Mouse (Mus musculus): ENCODE measurements around the gene Prkca. TPM values are rescaled to one million over a fixed set of nuclear protein-coding genes. Genes with fewer than 3 reads are reported as not detected.
A peak's percentile ranks its signal among the peaks of the same experiment; 100 is the strongest.

Gene Prkca
- total and polyA plus RNA-seq, 3 experiments = 11.6 to 33.4 (median 32.2) TPM

DNA sequence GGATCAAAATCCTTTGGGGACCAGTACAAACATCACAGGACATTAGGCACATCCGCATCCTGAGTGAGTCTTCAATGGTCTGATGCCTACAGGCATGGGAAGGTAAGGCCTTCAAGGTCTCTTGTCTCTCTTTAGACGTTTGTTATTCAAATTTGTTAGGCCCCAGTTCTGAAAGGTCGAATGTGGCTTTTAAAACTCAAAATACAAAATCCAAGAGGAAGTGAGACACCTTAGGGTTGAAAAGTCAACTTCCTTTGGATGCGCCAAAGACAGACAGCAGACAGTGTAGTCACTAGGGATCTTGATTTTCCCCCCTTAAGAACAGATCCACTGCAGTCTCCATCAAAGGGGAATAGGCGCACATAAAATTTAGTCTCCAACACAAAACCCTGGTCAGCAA, 187.6 kb downstream of the Prkca start:
- intact Hi-C loops (cut with DNase I) = no loop called here
- H3K4me1 ChIP-seq (ENCODE audit: control insufficient read depth, insufficient read depth, low read length) = peaks cover 2% of the 10 kb centered on the region
- no peaks in the 10 kb centered on the region for H3K79me2 ChIP-seq (replicated peaks; ENCODE audit: control insufficient read depth, insufficient read depth, low read length)
- no peaks in the 10 kb centered on the region for H3K27me3 ChIP-seq (ENCODE audit: control insufficient read depth, insufficient read depth, low read length)
- no peaks in the 10 kb centered on the region for H3K36me3 ChIP-seq (ENCODE audit: control insufficient read depth, insufficient read depth, low read length)
- no peak for DNase-seq
- H3K9ac ChIP-seq (ENCODE audit: low read depth, low read length) = no peak overlapping the region
- TF ChIP-seq CTCF (IDR thresholded peaks at IDR 0.05) = no peak
- no peak for TF ChIP-seq POLR2A (IDR thresholded peaks at IDR 0.05; ENCODE audit: insufficient read depth, low read depth, low read length)
- no peak for TF ChIP-seq EP300 (IDR thresholded peaks at IDR 0.05; ENCODE audit: insufficient read depth, low read depth, low read length)
- H3K4me3 ChIP-seq = no peak overlapping the region
- WGBS = 80% methylated on average over 5 of the region's 5 CpGs
- no peak overlapping the region for H3K27ac ChIP-seq

DNA sequence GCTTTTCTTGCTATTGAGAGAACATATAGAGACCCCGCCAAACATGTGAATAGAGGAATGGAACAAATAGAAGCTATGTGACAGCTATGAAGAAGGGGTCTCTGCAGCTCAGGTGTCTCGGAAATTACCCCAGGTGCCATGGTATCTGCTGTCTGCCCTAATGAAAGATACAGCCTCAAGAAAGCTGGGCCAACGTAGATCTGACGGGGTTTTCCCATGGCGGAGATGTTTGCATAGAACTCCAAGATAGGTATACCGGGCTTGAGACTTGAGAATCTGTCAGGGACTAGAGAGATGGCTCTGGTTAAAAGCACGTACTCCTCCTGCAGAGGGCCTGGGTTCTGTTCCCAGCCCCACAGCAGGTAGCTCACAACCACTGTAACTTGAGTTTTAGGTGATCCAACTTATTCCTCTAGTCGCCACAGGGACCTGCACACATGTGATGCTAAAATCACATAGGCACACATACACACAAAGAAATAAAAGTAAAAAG, 188.6 kb downstream of the Prkca start:
- Histone ChIP-seq H3K9ac (ENCODE audit: low read depth, low read length) (no peak overlapping the region), H3K79me2 (replicated peaks; ENCODE audit: control insufficient read depth, insufficient read depth, low read length) (no peaks in the 10 kb centered on the region), H3K4me1 (ENCODE audit: control insufficient read depth, insufficient read depth, low read length) (peaks cover 4% of the 10 kb centered on the region), H3K4me3 (no peak overlapping the region), H3K36me3 (ENCODE audit: control insufficient read depth, insufficient read depth, low read length) (no peaks in the 10 kb centered on the region), H3K27ac (no peak overlapping the region), H3K27me3 (ENCODE audit: control insufficient read depth, insufficient read depth, low read length) (no peaks in the 10 kb centered on the region)
- intact Hi-C loops (cut with DNase I) = no loop called here
- TF ChIP-seq POLR2A (IDR thresholded peaks at IDR 0.05; ENCODE audit: insufficient read depth, low read depth, low read length) (no peak), CTCF (IDR thresholded peaks at IDR 0.05) (no peak), EP300 (IDR thresholded peaks at IDR 0.05; ENCODE audit: insufficient read depth, low read depth, low read length) (no peak)
- 98% methylated on average over 8 of the region's 8 CpGs for WGBS
- no peak for DNase-seq

DNA sequence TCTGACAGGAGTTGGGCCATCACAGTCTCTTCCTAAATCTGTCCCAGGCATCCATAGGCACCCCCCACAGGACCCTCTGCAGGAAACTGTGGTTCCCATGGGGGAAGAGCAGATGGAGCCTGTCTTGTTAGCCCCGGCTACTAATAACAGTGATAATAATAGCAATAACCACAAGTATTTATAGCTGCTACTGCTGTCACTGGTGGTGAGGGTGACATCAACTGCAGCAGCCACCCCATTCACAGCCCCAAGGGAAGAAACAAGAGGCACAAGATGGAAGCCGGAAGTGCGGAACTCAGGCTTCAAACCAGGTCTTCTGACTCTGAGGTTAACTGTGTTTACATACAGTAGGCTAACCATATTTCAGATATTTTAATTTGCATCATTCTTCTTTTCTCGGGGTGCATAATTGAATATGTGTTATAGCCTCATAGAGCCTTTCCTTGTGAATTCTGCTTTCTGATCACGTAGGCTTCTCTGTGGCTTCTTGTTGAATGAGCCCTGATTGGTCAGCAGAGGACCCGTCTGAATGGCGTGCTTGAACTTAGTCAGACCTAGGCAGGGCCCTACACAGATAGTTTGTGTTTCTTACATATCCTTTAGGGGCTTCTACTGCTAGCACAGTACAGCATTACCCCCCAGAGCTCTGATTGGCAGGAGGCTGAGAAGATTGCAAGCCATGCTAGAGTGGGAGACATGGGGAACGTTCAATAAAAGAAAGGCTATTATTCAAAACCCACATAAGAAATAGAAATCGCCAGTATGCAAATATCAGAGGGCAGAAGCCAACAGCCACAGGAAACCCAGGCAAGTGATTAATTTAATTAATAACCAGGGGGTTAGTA, 189.5 kb downstream of the Prkca start:
- Histone ChIP-seq H3K27me3 (ENCODE audit: control insufficient read depth, insufficient read depth, low read length) (no peaks in the 10 kb centered on the region), H3K4me1 (ENCODE audit: control insufficient read depth, insufficient read depth, low read length) (peaks cover 4% of the 10 kb centered on the region), H3K79me2 (replicated peaks; ENCODE audit: control insufficient read depth, insufficient read depth, low read length) (no peaks in the 10 kb centered on the region), H3K36me3 (ENCODE audit: control insufficient read depth, insufficient read depth, low read length) (no peaks in the 10 kb centered on the region), H3K4me3 (no peak overlapping the region), H3K9ac (ENCODE audit: low read depth, low read length) (no peak overlapping the region), H3K27ac (no peak overlapping the region)
- TF ChIP-seq POLR2A (IDR thresholded peaks at IDR 0.05; ENCODE audit: insufficient read depth, low read depth, low read length) (no peak), EP300 (IDR thresholded peaks at IDR 0.05; ENCODE audit: insufficient read depth, low read depth, low read length) (no peak), CTCF (IDR thresholded peaks at IDR 0.05) (no peak)
- intact Hi-C loops (cut with DNase I) = no loop called here
- WGBS = 81% methylated on average over 9 of the region's 9 CpGs
- DNase-seq = no peak

DNA sequence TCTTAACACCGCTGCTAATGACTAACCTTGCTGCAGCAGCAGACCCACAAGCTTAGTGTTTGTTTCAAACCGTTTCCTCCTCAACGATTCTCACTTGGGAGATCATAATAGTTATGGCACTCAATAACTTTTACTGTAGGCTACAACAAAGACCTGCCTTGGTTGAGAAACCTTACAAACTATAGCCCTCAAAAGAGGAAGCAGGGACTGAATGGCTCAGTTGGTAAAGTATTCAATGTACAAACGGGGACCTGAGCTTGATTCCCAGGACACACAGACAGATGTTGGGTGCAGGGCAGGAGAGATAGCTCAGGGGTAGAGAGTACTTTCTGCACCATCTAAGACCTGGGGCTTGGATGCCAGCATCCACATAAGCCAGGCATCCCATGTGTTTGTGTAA, 191.1 kb downstream of the Prkca start:
- Histone ChIP-seq H3K27ac (no peak overlapping the region), H3K9ac (ENCODE audit: low read depth, low read length) (no peak overlapping the region), H3K79me2 (replicated peaks; ENCODE audit: control insufficient read depth, insufficient read depth, low read length) (no peaks in the 10 kb centered on the region), H3K4me1 (ENCODE audit: control insufficient read depth, insufficient read depth, low read length) (peaks cover 3% of the 10 kb centered on the region), H3K27me3 (ENCODE audit: control insufficient read depth, insufficient read depth, low read length) (no peaks in the 10 kb centered on the region), H3K4me3 (no peak overlapping the region), H3K36me3 (ENCODE audit: control insufficient read depth, insufficient read depth, low read length) (no peaks in the 10 kb centered on the region)
- WGBS = 63% methylated on average over 4 of the region's 4 CpGs
- intact Hi-C loops (cut with DNase I) = no loop called here
- TF ChIP-seq CTCF (IDR thresholded peaks at IDR 0.05) = no peak
- TF ChIP-seq POLR2A (IDR thresholded peaks at IDR 0.05; ENCODE audit: insufficient read depth, low read depth, low read length) = no peak
- no peak for TF ChIP-seq EP300 (IDR thresholded peaks at IDR 0.05; ENCODE audit: insufficient read depth, low read depth, low read length)
- no peak for DNase-seq

DNA sequence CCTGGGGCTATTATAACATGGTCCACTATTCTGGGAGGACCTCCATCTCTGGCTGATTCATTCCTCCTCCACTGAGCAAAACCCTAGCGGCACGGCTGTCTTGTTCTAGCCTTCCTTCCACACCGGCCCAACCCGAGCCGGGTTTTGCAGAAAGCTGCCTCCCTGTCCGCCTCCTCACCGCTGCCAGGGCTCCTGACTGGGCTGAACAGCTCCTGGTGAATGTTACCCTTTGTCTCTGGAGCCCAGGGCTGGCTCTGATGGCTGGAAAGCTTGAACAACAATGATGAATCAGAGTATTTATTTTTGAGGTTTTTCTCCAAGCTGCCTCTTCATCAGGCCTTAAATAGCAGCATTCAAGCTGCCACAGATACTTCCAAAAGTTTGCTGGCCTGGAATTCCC, 193.3 kb downstream of the Prkca start:
- intact Hi-C loops (cut with DNase I) = no loop called here
- WGBS = 22% methylated on average over 7 of the region's 7 CpGs

DNA sequence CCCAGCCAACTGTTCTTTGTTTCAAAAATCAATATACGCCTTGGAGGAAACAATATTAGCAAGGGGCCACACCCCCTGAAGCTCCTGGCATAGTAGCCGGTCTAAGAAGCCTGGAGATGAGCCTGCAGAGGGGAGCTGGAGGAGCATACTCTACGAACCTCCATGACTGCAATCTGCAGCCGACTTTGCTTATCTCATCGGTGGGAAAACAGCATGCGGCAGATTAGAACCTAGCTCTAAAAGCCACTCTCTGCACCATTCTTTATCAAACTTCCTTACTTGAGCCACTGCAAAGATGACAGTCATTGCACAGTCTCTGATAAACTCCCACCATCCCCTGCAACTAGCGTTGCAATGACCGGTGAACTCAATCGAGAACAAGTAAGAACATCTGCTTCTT, 194.5 kb downstream of the Prkca start:
- Histone ChIP-seq H3K4me1 (ENCODE audit: control insufficient read depth, insufficient read depth, low read length) (peaks cover 5% of the 10 kb centered on the region), H3K27me3 (ENCODE audit: control insufficient read depth, insufficient read depth, low read length) (no peaks in the 10 kb centered on the region), H3K27ac (no peak overlapping the region; the same call in 1 of the 2 replicates), H3K36me3 (ENCODE audit: control insufficient read depth, insufficient read depth, low read length) (no peaks in the 10 kb centered on the region), H3K4me3 (no peak overlapping the region), H3K9ac (ENCODE audit: low read depth, low read length) (no peak overlapping the region), H3K79me2 (replicated peaks; ENCODE audit: control insufficient read depth, insufficient read depth, low read length) (no peaks in the 10 kb centered on the region)
- WGBS = 14% methylated on average over 9 of the region's 9 CpGs
- no peak for DNase-seq
- intact Hi-C loops (cut with DNase I) = no loop called here
- no peak for TF ChIP-seq POLR2A (IDR thresholded peaks at IDR 0.05; ENCODE audit: insufficient read depth, low read depth, low read length)
- no peak for TF ChIP-seq EP300 (IDR thresholded peaks at IDR 0.05; ENCODE audit: insufficient read depth, low read depth, low read length)
- no peak for TF ChIP-seq CTCF (IDR thresholded peaks at IDR 0.05)

More for the DNA sequence above, 193.3 kb downstream of the Prkca start:
- H3K9ac ChIP-seq (ENCODE audit: low read depth, low read length) = peak overlapping the region; percentile 35
- H3K79me2 ChIP-seq (replicated peaks; ENCODE audit: control insufficient read depth, insufficient read depth, low read length) = no peaks in the 10 kb centered on the region
- H3K27ac ChIP-seq = peak overlapping the region; percentile 36
- H3K27me3 ChIP-seq (ENCODE audit: control insufficient read depth, insufficient read depth, low read length) = no peaks in the 10 kb centered on the region
- H3K4me1 ChIP-seq (ENCODE audit: control insufficient read depth, insufficient read depth, low read length) = peaks cover 5% of the 10 kb centered on the region
- H3K4me3 ChIP-seq = no peak overlapping the region
- no peaks in the 10 kb centered on the region for H3K36me3 ChIP-seq (ENCODE audit: control insufficient read depth, insufficient read depth, low read length)
- DNase-seq = peak; percentile 55 to 70
- TF ChIP-seq CTCF (IDR thresholded peaks at IDR 0.05) = no peak
- no peak for TF ChIP-seq POLR2A (IDR thresholded peaks at IDR 0.05; ENCODE audit: insufficient read depth, low read depth, low read length)

Measured in heart, adult 2 months (tissue).